Mouse (Mus musculus): ENCODE data around the gene Myrf.

DNA sequence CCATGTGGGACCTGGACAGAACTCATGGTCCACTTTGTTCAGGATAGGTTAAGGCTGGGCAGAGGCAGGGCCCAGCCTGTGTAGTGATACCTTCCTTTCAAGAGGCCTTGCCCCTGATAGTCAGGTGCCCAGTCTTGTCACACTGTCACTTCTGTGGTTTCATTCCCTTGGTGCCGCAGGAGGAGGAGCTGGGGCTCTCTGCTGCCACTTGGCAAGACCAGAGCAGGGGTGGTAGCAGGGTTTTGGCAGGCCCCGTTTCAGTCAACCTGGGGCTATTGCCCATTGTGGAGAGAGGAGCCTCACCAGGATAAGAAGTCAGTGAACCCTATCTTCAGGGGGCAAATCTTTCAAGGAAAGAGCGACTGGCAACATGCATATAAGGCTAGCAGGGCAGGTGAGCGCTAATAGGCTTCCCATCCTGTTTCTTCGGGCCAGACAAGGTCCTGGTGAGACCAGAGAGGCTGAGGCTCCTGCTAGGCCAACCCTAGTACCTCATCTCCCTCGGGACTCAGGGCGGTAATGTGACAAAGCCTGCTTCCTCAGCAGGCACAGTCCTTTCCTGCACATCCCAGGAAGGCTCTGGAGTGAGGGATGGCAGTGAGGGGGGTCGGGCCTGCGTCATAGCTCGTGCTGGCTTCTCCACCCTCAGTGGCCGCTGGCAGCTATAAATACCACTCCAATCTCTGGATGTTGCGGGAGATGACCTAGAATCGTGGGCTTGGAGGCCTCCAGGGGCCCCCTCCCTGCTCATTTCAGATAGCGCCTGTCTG is 40.4 kb upstream of the Myrf start:
- TF ChIP-seq POLR2A (IDR thresholded peaks at IDR 0.05; ENCODE audit: extremely low read depth, insufficient read depth, low read length), result no peak
- no peak for TF ChIP-seq CTCF (IDR thresholded peaks at IDR 0.05; ENCODE audit: low read depth, low read length)

Data from liver, adult 2 months (tissue).